Mouse (Mus musculus) heart, postnatal 4 days (tissue): ENCODE results near the gene Olfr449. TPM values are rescaled to one million over a fixed set of nuclear protein-coding genes. Genes with fewer than 3 reads are reported as not detected.

Experiments
- DNase-seq: peaks from one replicate; pipeline ENCODE4 v3.0.0; 2021
- total RNA-seq, 2 experiments: library from RNA; stranded (reverse); gene quantifications; 2 replicates each; pipeline ENCODE4 v1.2.3; 2021

Olfr449 gene
- not detected for total RNA-seq

DNA sequence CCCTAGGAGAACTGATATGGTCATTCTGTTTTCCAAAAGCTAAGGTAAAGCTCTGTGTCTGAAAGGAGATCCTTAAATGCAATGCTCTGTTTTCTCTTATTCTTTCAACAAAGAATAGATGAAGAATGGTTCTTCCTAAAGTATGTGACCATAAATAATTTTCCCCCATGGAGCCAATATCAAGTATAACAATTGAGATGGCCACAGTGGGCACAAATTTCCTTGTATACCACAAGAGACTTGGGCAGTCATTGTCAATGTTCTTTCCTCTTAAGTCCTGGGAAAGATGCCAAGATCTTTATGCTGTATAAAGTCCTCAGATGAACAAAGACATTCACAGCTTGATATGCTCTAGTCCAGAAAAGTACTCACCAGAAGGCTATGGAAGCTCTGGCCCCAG is at the start of gene Olfr449:
TSS of gene Olfr449 (plus strand) at position 301 of the 400 bp plus-strand sequence.
- no peak for DNase-seq

DNA sequence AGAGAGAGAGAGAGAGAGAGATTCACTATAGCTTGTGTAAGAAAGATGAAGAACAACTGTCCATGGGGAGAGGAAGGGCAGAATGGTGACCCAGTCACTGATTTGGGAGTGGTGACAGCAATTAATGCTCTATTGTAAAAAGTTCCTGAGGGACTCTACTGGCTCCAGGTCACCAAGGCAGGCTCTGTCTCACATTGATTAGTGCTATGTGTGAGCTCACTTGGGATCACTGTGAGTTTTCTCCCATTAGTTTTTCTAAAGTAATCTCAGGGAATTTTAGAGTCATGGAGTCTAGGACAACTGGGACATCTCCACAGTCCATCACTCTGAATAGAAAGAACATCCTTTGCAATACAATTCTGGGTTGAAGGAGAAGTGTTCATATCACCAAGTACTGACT is 49.4 kb upstream of the Olfr449 start, which contains the start of gene Olfr452:
TSS of gene Olfr452 (plus strand) at position 301 of the 400 bp plus-strand sequence.
- DNase-seq: no peak

DNA sequence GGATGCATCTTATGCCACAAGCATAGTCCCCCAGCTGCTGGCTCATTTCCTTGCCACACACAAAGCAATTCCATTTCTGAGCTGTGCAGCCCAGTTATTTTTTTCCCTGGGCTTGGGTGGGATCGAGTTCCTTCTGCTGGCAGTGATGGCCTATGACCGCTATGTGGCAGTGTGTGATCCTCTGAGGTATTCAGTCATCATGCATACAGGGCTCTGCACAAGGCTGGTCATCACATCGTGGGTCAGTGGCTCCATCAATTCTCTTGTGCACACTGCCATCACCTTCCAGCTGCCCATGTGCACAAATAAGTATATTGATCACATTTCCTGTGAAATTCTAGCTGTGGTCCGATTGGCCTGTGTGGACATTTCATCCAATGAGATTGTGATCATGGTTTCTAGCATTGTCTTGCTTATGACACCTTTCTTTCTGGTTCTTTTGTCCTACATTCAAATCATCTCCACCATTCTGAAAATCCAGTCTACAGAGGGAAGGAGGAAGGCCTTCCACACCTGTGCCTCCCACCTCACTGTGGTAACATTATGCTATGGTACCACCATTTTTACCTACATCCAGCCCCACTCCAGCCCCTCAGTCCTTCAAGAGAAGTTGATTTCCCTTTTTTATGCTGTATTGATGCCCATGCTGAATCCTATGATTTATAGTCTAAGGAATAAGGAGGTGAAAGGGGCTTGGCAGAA is 43.8 kb upstream of the Olfr449 start:
- no peak for DNase-seq

DNA sequence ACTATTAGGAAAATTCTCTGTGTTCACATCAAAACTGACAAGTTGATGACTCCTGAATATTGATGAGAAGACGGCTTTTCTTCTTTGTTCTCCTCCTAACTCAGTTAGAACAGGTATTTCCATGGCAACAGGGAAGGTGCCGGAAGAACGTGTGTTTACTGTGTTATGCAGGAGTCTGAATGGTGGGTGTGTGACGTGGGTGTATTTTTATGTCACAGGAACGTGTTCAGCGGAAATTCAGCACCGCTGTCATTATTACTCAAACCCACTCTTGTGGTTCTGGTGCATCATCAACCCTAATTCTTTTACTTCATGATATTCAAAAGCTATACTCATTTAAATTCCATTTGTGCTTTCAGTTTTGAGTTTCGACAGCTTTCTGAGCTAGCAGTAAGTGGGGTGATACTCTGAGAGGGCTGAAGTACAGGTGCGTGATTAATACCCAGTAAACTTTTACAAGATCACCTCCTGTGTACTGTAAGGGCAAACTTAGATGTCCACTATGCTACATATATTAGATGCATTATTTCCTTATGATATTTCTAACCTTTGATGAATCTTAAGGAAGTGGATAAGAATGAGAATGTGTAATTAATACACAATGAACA is 43.1 kb upstream of the Olfr449 start:
- DNase-seq: no peak

DNA sequence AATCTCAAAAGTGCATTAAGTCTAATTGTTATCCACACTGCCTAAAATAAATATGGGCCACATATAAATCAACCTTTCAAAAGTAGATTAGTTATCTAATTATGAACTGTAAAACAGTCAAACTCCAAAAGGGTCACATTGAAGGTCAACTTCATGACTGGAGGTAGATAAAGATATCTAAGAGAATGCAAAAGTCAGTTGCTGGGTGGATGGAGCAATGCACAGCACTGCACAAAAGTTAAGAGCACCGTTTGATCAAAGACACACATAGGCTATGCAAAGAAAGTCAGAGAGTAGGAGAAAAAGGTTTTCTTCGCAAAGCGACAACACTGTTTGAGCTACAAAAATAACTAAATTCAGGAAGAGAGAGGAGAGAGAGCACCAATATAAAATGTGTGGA is 39.2 kb upstream of the Olfr449 start:
- no peak for DNase-seq

DNA sequence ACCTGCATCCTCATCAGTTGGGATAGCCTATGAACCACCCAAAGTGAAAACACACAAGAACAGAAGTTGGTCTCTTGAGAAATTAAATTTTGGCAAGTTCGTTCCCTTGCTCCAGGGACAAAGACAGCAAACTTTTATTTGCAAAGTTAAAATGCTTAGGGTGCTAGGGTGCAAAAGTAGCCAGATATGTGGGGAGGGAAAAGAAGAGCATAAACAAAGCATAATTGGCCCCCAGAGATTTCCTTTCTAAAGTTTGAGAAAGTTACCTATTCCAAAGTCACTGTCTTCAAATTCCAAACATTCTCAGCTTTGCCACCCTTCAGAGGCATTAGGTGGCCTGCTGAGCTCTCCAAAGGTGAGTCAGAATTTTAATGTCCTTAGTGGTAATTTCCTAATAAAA is 22.5 kb upstream of the Olfr449 start, which contains the start of gene Olfr450:
TSS of gene Olfr450 (plus strand) at position 301 of the 400 bp plus-strand sequence.
- no peak for DNase-seq

DNA sequence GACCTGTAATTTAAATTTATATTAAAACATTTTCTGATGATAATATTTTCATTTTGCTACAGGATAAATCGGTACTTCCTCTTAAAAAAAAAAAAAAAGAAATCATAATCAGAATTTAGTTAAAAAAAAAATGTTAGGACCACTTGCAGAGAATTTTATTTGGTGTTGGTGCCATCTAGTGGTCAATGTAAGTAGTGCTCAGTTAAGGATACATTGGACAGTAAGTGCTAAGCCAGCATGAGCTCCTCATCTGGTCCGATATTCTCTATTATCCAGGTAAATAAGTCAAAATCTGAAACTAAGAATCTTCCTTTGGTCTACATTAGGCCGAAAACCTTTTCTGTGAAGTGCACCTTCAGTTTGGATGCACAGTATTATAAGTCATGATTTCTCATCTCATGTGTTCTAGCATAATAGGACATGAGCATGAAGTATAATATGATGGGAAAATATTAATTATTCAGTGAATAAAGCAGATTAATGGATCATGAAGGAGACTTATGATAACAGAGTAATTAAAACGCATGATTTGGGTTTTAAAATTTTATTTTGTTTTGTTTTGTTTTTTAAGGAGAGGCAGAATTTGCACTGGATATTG is 26.1 kb downstream of the Olfr449 start:
- DNase-seq: peak; percentile 48

DNA sequence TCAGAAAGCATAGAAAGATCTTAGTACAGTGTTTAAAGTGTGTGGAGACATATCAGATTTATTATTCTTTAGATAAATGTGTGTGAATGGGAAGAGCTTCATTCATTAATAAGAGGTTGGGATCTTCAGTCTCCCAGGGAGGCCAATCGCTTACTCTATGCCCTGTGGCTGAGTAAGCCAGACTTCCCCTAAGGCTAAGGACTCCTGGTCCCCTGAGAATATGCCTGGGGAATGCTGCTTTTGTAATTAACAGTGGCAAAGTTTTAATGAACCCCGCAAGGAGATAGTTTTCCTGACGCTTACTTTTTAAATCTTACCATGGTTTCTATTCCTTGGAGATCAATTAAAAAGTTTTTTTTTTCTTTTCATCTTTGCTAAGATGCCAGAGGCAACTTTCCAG is 35.5 kb downstream of the Olfr449 start:
- DNase-seq: no peak

DNA sequence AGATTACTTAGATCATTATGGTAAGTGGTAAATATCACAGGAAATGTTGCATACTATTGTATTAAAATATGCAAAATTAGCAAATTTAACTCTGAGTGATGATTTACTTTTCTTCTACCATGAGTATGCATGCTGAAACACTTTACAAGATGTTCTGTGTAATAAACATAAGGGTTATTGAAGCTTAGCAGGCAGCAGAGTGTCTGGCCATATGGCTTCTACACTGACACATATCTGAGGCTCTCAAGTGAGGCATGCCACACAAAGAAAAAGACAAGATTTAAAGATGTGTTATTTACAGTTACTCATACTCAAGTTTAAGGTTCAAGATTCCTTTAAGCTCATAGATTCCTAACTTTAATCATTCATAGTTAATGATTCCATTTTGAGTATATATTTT is 42.1 kb downstream of the Olfr449 start:
- no peak for DNase-seq

Other genes with a start within 250 kb of the Olfr449 start
- gene Tcaf3, start 236.7 kb upstream of the Olfr449 start, total RNA-seq: not detected
- gene Tcaf2, start 189.1 kb upstream of the Olfr449 start, total RNA-seq: 1 to 10 TPM; 4.2 to 5.3 TPM
- gene Tcaf1, start 124.3 kb upstream of the Olfr449 start, total RNA-seq: 10 to 100 TPM; 36.6 to 38.4 TPM
- not detected for gene Olfr453, start 95.0 kb upstream of the Olfr449 start, total RNA-seq
- gene Olfr38, start 78.0 kb upstream of the Olfr449 start, total RNA-seq: not detected
- not detected for gene Olfr452, start 49.3 kb upstream of the Olfr449 start, total RNA-seq
- not detected for gene Olfr450, start 22.4 kb upstream of the Olfr449 start, total RNA-seq
- gene Olfr448, start 56.1 kb downstream of the Olfr449 start, total RNA-seq: not detected
- gene Olfr447, start 74.5 kb downstream of the Olfr449 start, total RNA-seq: not detected
- not detected for gene Olfr446, start 87.0 kb downstream of the Olfr449 start, total RNA-seq
- not detected for gene Olfr444, start 114.7 kb downstream of the Olfr449 start, total RNA-seq